Mouse (Mus musculus) spleen, adult 2 months (tissue): ENCODE data around the gene a.

Experiments used
- CTCF ChIP-seq: fragments of 200-500 bp; IDR thresholded peaks from 2 replicates; pipeline ENCODE4 v1.5.1; 2011; ENCODE audit warnings: mild to moderate bottlenecking, inconsistent platforms; ENCODE audit not compliant: insufficient read depth, insufficient read length, insufficient replicate concordance; ENCODE audit errors: extremely low read depth
- POLR2A ChIP-seq: fragments of 200-500 bp; IDR thresholded peaks from 2 replicates; pipeline ENCODE4 v1.6.1; 2011; ENCODE audit warnings: low read depth, low read length, inconsistent platforms

DNA sequence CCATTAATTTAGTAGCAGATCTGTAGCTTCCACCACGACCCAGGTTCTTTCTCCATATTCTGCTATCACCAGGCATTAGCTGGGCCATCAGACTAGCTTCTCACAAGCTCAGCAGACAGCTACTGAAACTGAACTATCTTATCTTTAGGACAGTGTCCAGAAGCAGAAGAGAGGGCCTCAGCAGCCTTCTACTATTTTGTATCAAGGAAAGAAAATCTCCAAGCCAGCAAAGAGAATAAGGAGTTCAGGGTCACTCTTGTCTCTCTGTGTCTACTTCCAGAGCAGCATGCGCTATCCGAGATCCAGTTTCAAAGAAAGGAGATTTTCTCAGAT, 300.5 kb downstream of the a start:
- TF ChIP-seq POLR2A (no peak), CTCF (no peak)
